ENCODE assay signal across 9 mouse cellular contexts in genomic region chr7:28801451-28801850, GRCm38 (mm10). TPM values are rescaled to one million over a fixed set of nuclear protein-coding genes. Genes with fewer than 3 reads are reported as not detected.
DNase-seq lines count a peak whose midpoint lies in the region; ATAC-seq and TF ChIP-seq lines count a peak whose summit lies in the region.
"Had no signal": no experiment of that assay in that cellular context is flagged by ENCODE, and none has a peak within 500 bp of the region (broad histone marks: within the 10 kb centered on the region; RNA-seq: fewer than 3 reads in every experiment).

No protein-coding gene starts in this region.

- H3K36me3 ChIP-seq in forebrain, embryonic 13.5 days (ENCODE audit: poor library complexity, severe bottlenecking) = no peaks in the 10 kb centered on the region
- H3K36me3 ChIP-seq in forebrain, embryonic 15.5 days = no peaks in the 10 kb centered on the region
- no peaks in the 10 kb centered on the region for H3K36me3 ChIP-seq in kidney, postnatal 0 days (ENCODE audit: insufficient read depth, low read length)
- no peaks in the 10 kb centered on the region for H3K36me3 ChIP-seq in limb, embryonic 15.5 days

- peaks cover 28% of the 10 kb centered on the region for H3K4me1 ChIP-seq in forebrain, embryonic 13.5 days
- peaks cover 27% of the 10 kb centered on the region for H3K4me1 ChIP-seq in forebrain, embryonic 15.5 days
- peaks cover 37% of the 10 kb centered on the region for H3K4me1 ChIP-seq in kidney, postnatal 0 days (replicated peaks; ENCODE audit: insufficient read depth, low read length)
- peaks cover 16% of the 10 kb centered on the region for H3K4me1 ChIP-seq in brown adipose tissue, adult 24 weeks (ENCODE audit: control insufficient read depth, insufficient read depth, insufficient read length, low read length)
- peaks cover 34% of the 10 kb centered on the region for H3K4me1 ChIP-seq in limb, embryonic 15.5 days

- no peak overlapping the region for H3K4me2 ChIP-seq in forebrain, embryonic 13.5 days
- no peak overlapping the region for H3K4me2 ChIP-seq in forebrain, embryonic 15.5 days (replicated peaks)
- H3K4me2 ChIP-seq in kidney, postnatal 0 days (ENCODE audit: low read length) = peak overlapping the region; percentile 35; the same call in 1 of the 2 replicates
- no peak overlapping the region for H3K4me2 ChIP-seq in limb, embryonic 15.5 days

- no peaks in the 10 kb centered on the region for H3K9me3 ChIP-seq in forebrain, embryonic 13.5 days (replicated peaks)
- no peaks in the 10 kb centered on the region for H3K9me3 ChIP-seq in forebrain, embryonic 15.5 days
- H3K9me3 ChIP-seq in kidney, postnatal 0 days (replicated peaks; ENCODE audit: low read length) = no peaks in the 10 kb centered on the region
- H3K9me3 ChIP-seq in limb, embryonic 15.5 days = no peaks in the 10 kb centered on the region

- no peak for ATAC-seq in forebrain, embryonic 13.5 days
- ATAC-seq in forebrain, embryonic 15.5 days (replicated peaks) = no peak
- no peak for ATAC-seq in kidney, postnatal 0 days (replicated peaks; ENCODE audit: low FRiP score, low read depth)
- no peak for ATAC-seq in limb, embryonic 15.5 days (ENCODE audit: insufficient number of reproducible peaks, low FRiP score, low TSS enrichment, low read depth)
- ATAC-seq in granulocyte monocyte progenitor cell, adult 5-6 weeks (replicated peaks; ENCODE audit: poor library complexity, severe bottlenecking) = no peak

- TF ChIP-seq CTCF in kidney, postnatal 0 days (IDR thresholded peaks at IDR 0.05; ENCODE audit: low read depth) = no peak

- DNase-seq in kidney, postnatal 0 days (ENCODE audit: low spot score) = peak; percentile 73
- no peak for DNase-seq in kidney, postnatal 10 days
- no peak for DNase-seq in cerebellum, postnatal 25 days
- DNase-seq: gastrocnemius, postnatal 25 days had no signal

- peak overlapping the region; percentile 59; the same call in 1 of the 2 replicates for H3K27ac ChIP-seq in forebrain, embryonic 13.5 days
- no peak overlapping the region for H3K27ac ChIP-seq in forebrain, embryonic 15.5 days (replicated peaks)
- H3K27ac ChIP-seq in kidney, postnatal 0 days = peak overlapping the region; percentile 88
- H3K27ac ChIP-seq in brown adipose tissue, adult 24 weeks (replicated peaks; ENCODE audit: low read depth, low read length) = peak overlapping the region; percentile 98
- peak overlapping the region; percentile 94 for H3K27ac ChIP-seq in limb, embryonic 15.5 days

- H3K4me3 ChIP-seq in forebrain, embryonic 13.5 days = no peak overlapping the region
- no peak overlapping the region for H3K4me3 ChIP-seq in forebrain, embryonic 15.5 days
- no peak overlapping the region for H3K4me3 ChIP-seq in kidney, postnatal 0 days (replicated peaks; ENCODE audit: low read depth, low read length)
- no peak overlapping the region for H3K4me3 ChIP-seq in brown adipose tissue, adult 24 weeks (ENCODE audit: insufficient read depth, low read depth, low read length)
- no peak overlapping the region for H3K4me3 ChIP-seq in limb, embryonic 15.5 days

- H3K27me3 ChIP-seq in forebrain, embryonic 13.5 days = no peaks in the 10 kb centered on the region
- no peaks in the 10 kb centered on the region for H3K27me3 ChIP-seq in forebrain, embryonic 15.5 days
- H3K27me3 ChIP-seq in kidney, postnatal 0 days (ENCODE audit: insufficient read depth, low read length) = no peaks in the 10 kb centered on the region
- no peaks in the 10 kb centered on the region for H3K27me3 ChIP-seq in limb, embryonic 15.5 days

- WGBS in forebrain, embryonic 13.5 days = 75% methylated on average over 3 of the region's 3 CpGs
- WGBS in forebrain, embryonic 15.5 days = 63% methylated on average over 3 of the region's 3 CpGs
- 48% methylated on average over 3 of the region's 3 CpGs for WGBS in kidney, postnatal 0 days
- 55% methylated on average over 3 of the region's 3 CpGs for WGBS in limb, embryonic 15.5 days

- H3K9ac ChIP-seq in forebrain, embryonic 13.5 days = no peak overlapping the region
- no peak overlapping the region for H3K9ac ChIP-seq in forebrain, embryonic 15.5 days (replicated peaks)
- H3K9ac ChIP-seq in kidney, postnatal 0 days (ENCODE audit: low read depth, low read length) = no peak overlapping the region
- no peak overlapping the region for H3K9ac ChIP-seq in limb, embryonic 15.5 days

RNA-seq across cellular contexts. Expression of gene Hnrnpl, which starts 6.9 kb away (rescaled TPM):
- polyA plus RNA-seq in forebrain, embryonic 13.5 days (2015; fragmentation: Nextera tagmentation; extraction: Ambion mirVana) = 264 and 282 TPM in 2 replicates
- polyA plus RNA-seq in forebrain, embryonic 15.5 days (2015; fragmentation: Nextera tagmentation; extraction: Ambion mirVana) = 231 and 243 TPM in 2 replicates
- 232 TPM in 2 replicates for polyA plus RNA-seq in kidney, postnatal 0 days (2015; fragmentation: Nextera tagmentation; extraction: Ambion mirVana)
- 122 and 131 TPM in 2 replicates for polyA plus RNA-seq in brown adipose tissue, adult 24 weeks (2012; ENCODE audit: insufficient read depth, insufficient read length, missing spikeins)
- 201 and 221 TPM in 2 replicates for polyA plus RNA-seq in limb, embryonic 15.5 days (2015; fragmentation: Nextera tagmentation; extraction: Ambion mirVana)
- total RNA-seq in granulocyte monocyte progenitor cell, adult 5-6 weeks (2014; fragmentation: Nextera tagmentation) = 466 and 510 TPM in 2 replicates
- total RNA-seq in granulocyte monocyte progenitor cell, adult 5-6 weeks (2017) = 276 and 296 TPM in 2 replicates

RNA-seq across cellular contexts. Expression of gene Rinl, which starts 12.7 kb away (rescaled TPM):
- 1.7 and 2.0 TPM in 2 replicates for polyA plus RNA-seq in forebrain, embryonic 13.5 days (2015; fragmentation: Nextera tagmentation; extraction: Ambion mirVana)
- polyA plus RNA-seq in forebrain, embryonic 15.5 days (2015; fragmentation: Nextera tagmentation; extraction: Ambion mirVana) = 1.8 and 2.5 TPM in 2 replicates
- 5.2 and 6.3 TPM in 2 replicates for polyA plus RNA-seq in kidney, postnatal 0 days (2015; fragmentation: Nextera tagmentation; extraction: Ambion mirVana)
- 2.5 and 4.6 TPM in 2 replicates for polyA plus RNA-seq in brown adipose tissue, adult 24 weeks (2012; ENCODE audit: insufficient read depth, insufficient read length, missing spikeins)
- polyA plus RNA-seq in limb, embryonic 15.5 days (2015; fragmentation: Nextera tagmentation; extraction: Ambion mirVana) = 4.7 and 5.6 TPM in 2 replicates
- 67.9 and 72.3 TPM in 2 replicates for total RNA-seq in granulocyte monocyte progenitor cell, adult 5-6 weeks (2014; fragmentation: Nextera tagmentation)
- 55.9 and 75.5 TPM in 2 replicates for total RNA-seq in granulocyte monocyte progenitor cell, adult 5-6 weeks (2017)

RNA-seq across cellular contexts. Expression of gene Ech1, which starts 23.6 kb away (rescaled TPM):
- polyA plus RNA-seq in forebrain, embryonic 13.5 days (2015; fragmentation: Nextera tagmentation; extraction: Ambion mirVana) = 69.1 and 75.6 TPM in 2 replicates
- polyA plus RNA-seq in forebrain, embryonic 15.5 days (2015; fragmentation: Nextera tagmentation; extraction: Ambion mirVana) = 85.2 and 86.5 TPM in 2 replicates
- 330 and 348 TPM in 2 replicates for polyA plus RNA-seq in kidney, postnatal 0 days (2015; fragmentation: Nextera tagmentation; extraction: Ambion mirVana)
- 3,379 and 3,601 TPM in 2 replicates for polyA plus RNA-seq in brown adipose tissue, adult 24 weeks (2012; ENCODE audit: insufficient read depth, insufficient read length, missing spikeins)
- 217 and 232 TPM in 2 replicates for polyA plus RNA-seq in limb, embryonic 15.5 days (2015; fragmentation: Nextera tagmentation; extraction: Ambion mirVana)
- total RNA-seq in granulocyte monocyte progenitor cell, adult 5-6 weeks (2014; fragmentation: Nextera tagmentation) = 125 and 134 TPM in 2 replicates
- total RNA-seq in granulocyte monocyte progenitor cell, adult 5-6 weeks (2017) = 76.3 and 99.3 TPM in 2 replicates

RNA-seq across cellular contexts. Expression of gene Lgals4, which starts 32.2 kb away (rescaled TPM):
- 2.5 and 3.3 TPM in 2 replicates for polyA plus RNA-seq in forebrain, embryonic 13.5 days (2015; fragmentation: Nextera tagmentation; extraction: Ambion mirVana)
- 4.2 and 4.9 TPM in 2 replicates for polyA plus RNA-seq in forebrain, embryonic 15.5 days (2015; fragmentation: Nextera tagmentation; extraction: Ambion mirVana)
- polyA plus RNA-seq in kidney, postnatal 0 days (2015; fragmentation: Nextera tagmentation; extraction: Ambion mirVana) = 10.8 and 10.9 TPM in 2 replicates
- polyA plus RNA-seq in brown adipose tissue, adult 24 weeks (2012; ENCODE audit: insufficient read depth, insufficient read length, missing spikeins) = 12.0 and 14.6 TPM in 2 replicates
- polyA plus RNA-seq in limb, embryonic 15.5 days (2015; fragmentation: Nextera tagmentation; extraction: Ambion mirVana) = 11.6 and 13.8 TPM in 2 replicates
- 20.5 and 20.8 TPM in 2 replicates for total RNA-seq in granulocyte monocyte progenitor cell, adult 5-6 weeks (2014; fragmentation: Nextera tagmentation)
- 3.9 and 6.6 TPM in 2 replicates for total RNA-seq in granulocyte monocyte progenitor cell, adult 5-6 weeks (2017)

RNA-seq across cellular contexts. Expression of gene Nfkbib, which starts 34.1 kb away (rescaled TPM):
- 51.0 and 52.9 TPM in 2 replicates for polyA plus RNA-seq in forebrain, embryonic 13.5 days (2015; fragmentation: Nextera tagmentation; extraction: Ambion mirVana)
- 59.0 and 62.0 TPM in 2 replicates for polyA plus RNA-seq in forebrain, embryonic 15.5 days (2015; fragmentation: Nextera tagmentation; extraction: Ambion mirVana)
- 42.2 and 43.7 TPM in 2 replicates for polyA plus RNA-seq in kidney, postnatal 0 days (2015; fragmentation: Nextera tagmentation; extraction: Ambion mirVana)
- 15.5 and 16.9 TPM in 2 replicates for polyA plus RNA-seq in brown adipose tissue, adult 24 weeks (2012; ENCODE audit: insufficient read depth, insufficient read length, missing spikeins)
- 41.5 and 49.2 TPM in 2 replicates for polyA plus RNA-seq in limb, embryonic 15.5 days (2015; fragmentation: Nextera tagmentation; extraction: Ambion mirVana)
- 22.0 and 36.0 TPM in 2 replicates for total RNA-seq in granulocyte monocyte progenitor cell, adult 5-6 weeks (2014; fragmentation: Nextera tagmentation)
- 20.0 and 24.1 TPM in 2 replicates for total RNA-seq in granulocyte monocyte progenitor cell, adult 5-6 weeks (2017)
